Mouse (Mus musculus) lung, adult 2 months (tissue): ENCODE measurements at regions not wholly inside any gene's neighbourhood (a gene's known extent, or its start where the extent isn't known, plus 50 kb on each side); places are given as distances from the start of the nearest gene placed in this dataset.

Source experiments
- DNase-seq: peaks from one replicate; pipeline ENCODE4 v3.0.0; 2022
- H3K4me1 ChIP-seq: fragments of 200-500 bp; 2 replicates; pipeline ENCODE4 v1.6.1; 2011; ENCODE audit warnings: low read length; ENCODE audit not compliant: control insufficient read depth, insufficient read depth
- H3K4me3 ChIP-seq: fragments of 200-500 bp; replicated peaks from 2 replicates; pipeline ENCODE3; 2011; ENCODE audit warnings: low read depth, mild to moderate bottlenecking, control low read depth, low read length; ENCODE audit errors: extremely low read depth
- CTCF ChIP-seq: fragments of 200-500 bp; IDR thresholded peaks from 2 replicates; pipeline ENCODE4 v1.5.1; 2011; ENCODE audit warnings: mild to moderate bottlenecking, low read length, control low read depth; ENCODE audit not compliant: insufficient read depth
- POLR2A ChIP-seq: fragments of 200-500 bp; IDR thresholded peaks from 2 replicates; pipeline ENCODE4 v1.6.1; 2011; ENCODE audit warnings: low read depth, mild to moderate bottlenecking, control low read depth, low read length, borderline replicate concordance; ENCODE audit errors: extremely low read depth
- WGBS: fragments of 180-500 bp; shearing (Covaris S2); methylation state at CpG from one replicate; pipeline ENCODE4 v1.1.7; 2018; 5-methylcytosine and 5-hydroxymethylcytosine counted together

- no peaks in the 10 kb centered on the region for H3K4me1 ChIP-seq
- no peak overlapping the region for H3K4me3 ChIP-seq
- WGBS = 78% methylated on average over 9 of the region's 9 CpGs
- TF ChIP-seq POLR2A (no peak), CTCF (no peak)
- no peak for DNase-seq
Observed at GRCm38 (mm10) chr8:103502991-103503767, 598.2 kb upstream of the Cdh5 start.

DNA sequence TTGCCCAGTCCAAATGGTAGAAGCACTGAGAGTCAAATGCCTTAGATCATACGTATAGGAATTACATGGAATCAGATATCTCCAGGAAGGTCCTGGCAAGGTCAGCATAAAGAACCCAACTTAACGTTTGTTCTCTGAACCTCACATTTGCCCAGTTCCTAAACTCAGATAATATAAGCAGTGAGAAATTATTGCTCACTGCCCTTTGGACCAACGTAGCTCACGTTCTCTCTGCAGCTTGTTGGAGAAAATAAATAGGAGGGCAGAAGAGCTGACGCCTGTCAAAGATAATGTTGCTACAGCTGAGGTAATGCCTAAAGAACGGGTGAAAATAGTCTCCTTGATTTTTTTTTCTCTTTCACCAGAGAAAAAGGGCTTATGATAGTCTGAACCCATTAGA, 595.1 kb upstream of the Cdh5 start:
- TF ChIP-seq CTCF (no peak), POLR2A (no peak)
- Histone ChIP-seq H3K4me1 (no peaks in the 10 kb centered on the region), H3K4me3 (no peak overlapping the region)
- no peak for DNase-seq
- 32% methylated on average over 6 of the region's 6 CpGs for WGBS

DNA sequence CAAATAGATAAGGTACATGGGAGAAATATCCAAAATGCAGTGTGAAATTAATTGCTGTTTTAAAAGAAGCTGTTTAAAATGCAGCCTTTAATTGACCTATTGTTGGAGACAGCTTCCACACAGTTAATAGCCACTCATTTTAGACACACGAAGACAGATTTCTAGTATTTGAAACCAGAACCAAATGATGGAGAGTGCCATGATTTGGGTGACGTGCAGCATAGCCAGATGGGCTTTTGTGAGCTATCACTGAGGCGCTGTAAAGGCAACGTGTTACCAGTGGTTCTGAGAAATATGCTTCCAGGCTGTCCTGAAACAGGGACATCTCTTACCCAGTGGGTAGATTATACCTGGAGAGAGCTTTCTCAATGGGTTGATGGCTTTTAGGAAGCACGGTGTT, 594.4 kb upstream of the Cdh5 start:
- no peak overlapping the region for H3K4me3 ChIP-seq
- H3K4me1 ChIP-seq = no peaks in the 10 kb centered on the region
- TF ChIP-seq CTCF (no peak), POLR2A (no peak)
- WGBS = 77% methylated on average over 5 of the region's 5 CpGs
- no peak for DNase-seq

GRCm38 (mm10) chr8:103520141-103520866, 581.1 kb upstream of the Cdh5 start:
- H3K4me3 ChIP-seq = no peak overlapping the region
- no peaks in the 10 kb centered on the region for H3K4me1 ChIP-seq
- TF ChIP-seq CTCF (no peak), POLR2A (no peak)
- no peak for DNase-seq
- WGBS = 45% methylated on average over 4 of the region's 4 CpGs

DNA sequence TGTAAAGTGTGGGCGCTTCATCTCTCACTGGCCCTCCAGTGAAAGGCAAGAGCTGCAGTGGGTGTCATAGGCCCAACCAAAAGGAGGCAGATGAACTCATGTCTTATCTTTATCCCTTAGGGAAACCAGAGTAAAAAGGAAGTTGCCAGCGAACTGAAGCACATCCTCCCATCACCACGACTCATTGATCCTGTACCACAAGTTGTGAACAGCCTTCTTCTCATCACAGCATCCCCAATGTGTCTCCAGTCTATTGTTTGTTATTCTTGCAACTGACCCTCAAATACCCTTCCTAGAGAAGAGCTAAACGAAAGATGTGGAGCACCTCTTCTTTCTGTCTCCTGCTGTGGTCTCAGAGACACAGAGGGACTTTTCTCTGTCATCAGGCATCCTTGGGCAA, 570.5 kb upstream of the Cdh5 start:
- no peak for TF ChIP-seq POLR2A
- no peak for DNase-seq
- no peaks in the 10 kb centered on the region for H3K4me1 ChIP-seq
- 52% methylated on average over 4 of the region's 4 CpGs for WGBS
- H3K4me3 ChIP-seq = no peak overlapping the region

DNA sequence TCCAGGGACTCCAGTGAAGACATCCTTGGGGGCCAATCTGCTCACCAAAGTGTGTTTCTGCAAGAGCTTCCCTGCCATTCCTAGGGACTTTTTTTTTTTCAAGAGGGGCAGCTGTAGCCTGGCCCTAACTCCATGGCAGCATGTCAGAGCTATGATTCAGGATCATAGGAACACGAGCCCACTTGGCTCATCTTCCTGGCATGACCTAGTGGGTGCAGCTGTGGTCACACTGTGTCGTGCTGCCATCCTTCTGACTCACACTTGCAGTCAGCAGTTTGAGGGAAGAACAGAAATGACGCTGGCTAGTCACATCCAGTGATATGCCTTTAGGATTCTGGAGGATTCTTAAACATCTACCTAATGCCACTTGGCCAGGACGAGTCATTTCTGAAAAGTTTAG, 566.5 kb upstream of the Cdh5 start:
- no peaks in the 10 kb centered on the region for H3K4me1 ChIP-seq
- no peak overlapping the region for H3K4me3 ChIP-seq
- WGBS = 66% methylated on average over 4 of the region's 4 CpGs
- TF ChIP-seq CTCF (no peak), POLR2A (no peak)
- no peak for DNase-seq

GRCm38 (mm10) chr8:103536856-103537255, 564.6 kb upstream of the Cdh5 start:
- TF ChIP-seq CTCF (no peak), POLR2A (no peak)
- Histone ChIP-seq H3K4me1 (no peaks in the 10 kb centered on the region), H3K4me3 (no peak overlapping the region)
- DNase-seq = no peak
- WGBS = 60% methylated on average over 2 of the region's 2 CpGs

DNA sequence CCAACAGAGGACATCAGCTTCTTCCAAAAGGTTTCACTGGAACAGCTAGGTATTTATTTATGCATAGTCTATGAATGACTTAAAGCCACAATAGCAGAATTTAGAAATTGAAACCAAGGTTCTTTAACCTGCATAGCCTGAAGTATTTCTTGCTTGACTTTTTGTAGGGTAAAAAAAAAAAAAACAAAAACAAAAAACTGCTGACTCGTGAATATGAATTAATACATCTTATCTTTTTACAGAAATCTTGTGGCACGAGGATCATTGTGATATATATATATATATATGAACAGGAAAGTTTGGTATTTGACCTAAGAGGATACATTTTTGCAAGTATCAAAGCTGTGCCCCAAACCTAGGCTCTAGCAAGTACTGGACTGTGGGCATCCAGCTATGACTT, 559.5 kb upstream of the Cdh5 start:
- no peak for TF ChIP-seq POLR2A
- no peak for TF ChIP-seq CTCF
- no peak for DNase-seq
- WGBS = 60% methylated on average over 2 of the region's 2 CpGs

DNA sequence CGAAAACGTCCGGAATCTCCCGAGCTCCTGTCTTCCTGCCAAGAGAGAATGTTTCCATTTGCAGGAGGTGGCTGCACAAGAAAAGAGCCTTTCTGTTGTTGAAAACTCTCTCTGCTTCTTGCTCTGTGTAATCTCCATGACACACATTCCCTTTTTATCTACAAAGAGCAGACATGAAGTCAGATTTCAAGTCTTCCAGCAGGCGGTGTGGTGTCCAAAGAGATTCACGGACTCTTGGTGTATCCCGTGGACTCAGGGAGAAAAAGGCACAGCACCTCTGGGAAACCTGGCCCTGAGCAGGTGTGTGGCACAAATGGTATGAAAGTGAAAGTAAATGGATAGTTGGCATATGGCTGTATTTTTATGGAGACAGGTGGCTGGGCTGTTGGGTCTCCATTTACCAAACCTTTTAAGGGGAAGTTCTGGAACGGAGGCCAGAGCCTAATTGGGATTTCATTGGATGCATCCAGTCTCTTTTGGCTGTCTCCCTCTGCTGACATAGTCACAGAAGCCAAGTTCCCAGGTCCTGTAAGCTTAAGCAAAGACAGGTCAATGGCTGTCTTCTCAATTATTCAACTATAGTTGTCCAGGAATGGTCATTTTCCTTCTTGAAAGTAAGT, 549.4 kb upstream of the Cdh5 start:
- WGBS = 75% methylated on average over 8 of the region's 8 CpGs
- no peak overlapping the region for H3K4me3 ChIP-seq
- DNase-seq = no peak
- no peak for TF ChIP-seq CTCF
- TF ChIP-seq POLR2A = no peak
- no peaks in the 10 kb centered on the region for H3K4me1 ChIP-seq

More for the DNA sequence above, 559.5 kb upstream of the Cdh5 start:
- no peaks in the 10 kb centered on the region for H3K4me1 ChIP-seq
- no peak overlapping the region for H3K4me3 ChIP-seq

GRCm38 (mm10) chr8:103561606-103562005, 539.8 kb upstream of the Cdh5 start:
- TF ChIP-seq POLR2A = no peak
- TF ChIP-seq CTCF = no peak
- Histone ChIP-seq H3K4me3 (no peak overlapping the region), H3K4me1 (no peaks in the 10 kb centered on the region)
- 53% methylated on average over 2 of the region's 2 CpGs for WGBS
- DNase-seq = no peak
